Mouse (Mus musculus) urinary bladder, adult 2 months (tissue): ENCODE results near the gene Car4. TPM values are rescaled to one million over a fixed set of nuclear protein-coding genes. Genes with fewer than 3 reads are reported as not detected.

Experiments used
- DNase-seq: peaks from one replicate; pipeline ENCODE4 v3.0.0; 2022; ENCODE audit warnings: low spot score
- polyA plus RNA-seq: library from polyadenylated mRNA; depleted of rRNA; stranded (reverse); fragments of >200 nt; gene quantifications from 2 replicates; pipeline ENCODE4 v1.2.3, GENCODE M21; 2012; rRNA removed

The Car4 gene
- polyA plus RNA-seq, 1 experiment: 0.58 TPM

- DNase-seq: no peak
Observed at GRCm38 (mm10) chr11:85013121-85013520, 55.5 kb downstream of the Car4 start.

Other genes starting within 250 kb of the Car4 start
- 10.8 and 13.1 TPM in 2 replicates for gene Mrm1, start 138.3 kb upstream of the Car4 start, polyA plus RNA-seq
- gene Dhrs11, start 128.8 kb upstream of the Car4 start, polyA plus RNA-seq: 13.5 and 15.8 TPM in 2 replicates
- gene Ggnbp2, start 87.0 kb upstream of the Car4 start, polyA plus RNA-seq: 85.6 and 91.4 TPM in 2 replicates
- 14.5 and 17.4 TPM in 2 replicates for gene Myo19, start 77.6 kb upstream of the Car4 start, polyA plus RNA-seq
- 5.7 and 8.2 TPM in 2 replicates for gene Pigw, start 77.5 kb upstream of the Car4 start, polyA plus RNA-seq
- gene Znhit3, start 41.4 kb upstream of the Car4 start, polyA plus RNA-seq: 22.6 and 25.4 TPM in 2 replicates
- gene Usp32, start 182.4 kb downstream of the Car4 start, polyA plus RNA-seq: 17.7 and 19.8 TPM in 2 replicates
- not detected in 2 replicates for gene 1700125H20Rik, start 212.6 kb downstream of the Car4 start, polyA plus RNA-seq